Mouse (Mus musculus): ENCODE measurements at regions not wholly inside any gene's neighbourhood (a gene's known extent, or its start where the extent isn't known, plus 50 kb on each side); places are given as distances from the start of the nearest gene placed in this dataset.
A peak's percentile ranks its signal among the peaks of the same experiment; 100 is the strongest.
"Not testable (repeated sequence)": the region's sequence is repeated elsewhere in the genome, so short reads cannot be mapped to it uniquely, and the experiment has no call there.

GRCm38 (mm10) chr17:49278973-49279727, 149.0 kb upstream of the Mocs1 start:
- DNase-seq (ENCODE audit: low read depth, low spot score): no peak

DNA sequence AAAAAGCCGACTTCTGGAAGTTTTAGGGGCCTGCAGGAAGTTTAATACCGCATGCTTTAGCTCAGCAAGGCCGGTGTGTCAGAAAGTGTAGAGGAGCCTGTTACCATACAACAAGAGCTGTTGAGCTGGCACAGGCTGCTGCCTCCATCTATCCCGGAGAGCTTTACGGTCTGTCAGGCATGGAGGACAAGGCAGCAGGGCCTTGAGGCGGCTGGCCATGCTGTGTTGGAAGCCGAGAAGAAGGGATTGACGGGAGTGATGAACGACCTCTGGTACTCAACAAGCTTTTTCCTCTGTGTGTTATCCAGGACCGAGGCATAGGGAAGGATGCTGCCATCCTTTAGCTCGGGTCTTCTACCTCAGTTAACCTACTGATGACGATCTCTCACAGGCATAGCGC, 146.8 kb upstream of the Mocs1 start:
- DNase-seq (ENCODE audit: low read depth, low spot score): no peak

GRCm38 (mm10) chr17:49282498-49282897, 145.7 kb upstream of the Mocs1 start:
- DNase-seq (ENCODE audit: low read depth, low spot score): no peak

DNA sequence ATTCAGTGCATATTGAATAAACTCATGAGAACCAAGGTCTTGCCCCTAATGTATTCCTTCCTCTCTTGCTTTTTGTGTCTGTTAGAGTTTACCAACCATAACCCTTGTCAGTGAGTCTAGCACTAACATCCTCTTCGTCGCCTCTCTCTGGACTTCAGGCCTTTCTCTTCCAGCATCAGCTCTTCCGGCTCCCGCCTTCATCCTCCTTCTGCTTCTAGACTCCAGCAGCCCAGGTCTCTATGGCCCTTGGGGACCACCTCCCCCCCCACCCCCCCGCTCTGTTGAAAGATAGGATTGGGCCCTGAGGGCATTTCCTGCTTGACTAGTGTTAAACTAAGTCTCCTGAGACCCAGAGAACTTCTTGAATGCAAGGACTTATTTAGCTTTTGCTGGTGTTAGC, 144.7 kb upstream of the Mocs1 start:
- no peak for DNase-seq (ENCODE audit: low read depth, low spot score)

GRCm38 (mm10) chr17:49291636-49292035, 136.5 kb upstream of the Mocs1 start:
- no peak for DNase-seq (ENCODE audit: low read depth, low spot score)

- DNase-seq (ENCODE audit: low read depth, low spot score): no peak
These were observed 123.7 kb upstream of the Mocs1 start for GRCm38 (mm10) chr17:49304461-49304860.

GRCm38 (mm10) chr17:49305116-49305515, 123.0 kb upstream of the Mocs1 start:
- no peak for DNase-seq (ENCODE audit: low read depth, low spot score)

GRCm38 (mm10) chr17:49309079-49309478, 119.1 kb upstream of the Mocs1 start:
- peak; percentile 88 for DNase-seq (ENCODE audit: low read depth, low spot score)

- DNase-seq (ENCODE audit: low read depth, low spot score): no peak
These were observed 114.0 kb upstream of the Mocs1 start for GRCm38 (mm10) chr17:49314196-49314595.

- DNase-seq (ENCODE audit: low read depth, low spot score): no peak
These were observed 100.6 kb upstream of the Mocs1 start for GRCm38 (mm10) chr17:49327524-49327923.

- no peak for DNase-seq (ENCODE audit: low read depth, low spot score)
These were observed 92.8 kb upstream of the Mocs1 start for GRCm38 (mm10) chr17:49335318-49335717.

DNA sequence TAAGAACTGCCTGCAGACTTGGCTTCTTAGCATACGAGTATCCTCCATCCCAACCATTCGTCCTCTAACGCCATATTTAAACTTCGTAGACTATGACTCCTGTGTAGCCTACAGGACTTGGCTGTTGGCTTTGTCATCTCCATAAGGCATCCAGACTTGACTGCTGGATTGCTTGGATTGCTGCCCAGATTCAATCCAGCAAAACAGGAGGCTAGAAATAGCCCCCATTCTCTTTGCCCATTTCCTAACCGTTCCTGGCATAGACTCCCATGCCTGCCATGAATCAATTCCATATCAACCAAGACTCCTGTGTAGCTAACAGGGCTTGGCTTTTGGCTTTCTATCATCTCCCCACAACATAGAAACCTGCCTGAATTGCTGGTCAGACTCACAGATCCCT, 90.3 kb upstream of the Mocs1 start:
- no peak for DNase-seq (ENCODE audit: low read depth, low spot score)

DNA sequence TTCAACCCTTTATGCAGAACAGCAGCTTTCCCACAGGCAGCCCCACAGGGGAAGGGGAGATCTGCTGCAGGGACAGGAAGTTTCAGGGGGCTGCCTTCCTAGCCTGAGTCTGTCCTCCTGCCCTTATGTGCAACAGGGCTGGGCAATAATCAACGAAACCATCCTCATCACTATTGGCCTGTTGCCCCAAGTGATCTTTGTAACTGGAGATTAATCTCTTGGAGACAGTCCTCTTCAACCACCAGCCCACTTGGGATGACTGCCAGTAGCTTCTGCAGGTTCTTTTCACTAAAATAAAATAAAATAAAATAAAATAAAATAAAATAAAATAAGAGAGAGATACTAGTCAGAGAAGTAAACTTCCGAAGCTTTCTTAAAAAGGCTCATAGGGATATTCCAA, 85.5 kb upstream of the Mocs1 start:
- no peak for DNase-seq (ENCODE audit: low read depth, low spot score)

DNA sequence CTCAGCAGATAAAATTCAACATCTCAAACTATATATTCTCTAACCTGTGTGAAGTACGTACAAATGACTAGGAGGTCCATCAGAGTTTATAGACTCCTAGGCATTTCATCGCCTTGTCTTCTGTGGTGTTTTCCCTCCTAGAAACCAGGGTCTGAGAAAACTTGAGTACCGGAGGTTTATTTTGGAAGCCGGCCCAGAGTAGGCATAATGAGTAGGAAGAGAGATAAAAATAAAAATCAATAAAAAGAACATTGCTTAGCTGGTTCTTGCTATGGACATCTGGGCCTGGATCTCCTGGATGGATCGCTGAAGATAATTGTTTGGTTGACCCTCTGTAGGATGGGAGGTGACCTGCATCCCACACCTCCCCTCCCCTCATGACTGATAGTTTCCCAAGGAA, 81.5 kb upstream of the Mocs1 start:
- peak; percentile 54 for DNase-seq (ENCODE audit: low read depth, low spot score)

DNA sequence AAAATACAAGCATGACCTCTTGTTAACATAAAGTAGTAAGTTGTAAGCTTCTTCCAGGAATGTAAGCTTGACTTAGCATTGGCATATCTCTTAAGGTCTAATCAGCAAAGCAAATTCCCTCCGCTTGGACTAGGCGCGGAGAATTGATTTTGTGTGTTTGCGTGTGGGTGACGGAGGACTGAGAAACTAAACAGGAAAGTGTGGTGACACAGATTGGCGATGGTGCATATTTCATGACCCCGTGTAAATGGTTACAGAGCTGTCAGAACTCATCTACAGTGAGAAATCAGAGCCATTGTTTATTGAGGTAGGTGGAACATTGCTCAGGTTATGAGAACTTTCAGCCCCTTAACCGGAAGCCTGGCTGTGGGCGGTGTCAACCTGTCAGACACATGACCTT, 78.8 kb upstream of the Mocs1 start:
- DNase-seq (ENCODE audit: low read depth, low spot score): no peak

DNA sequence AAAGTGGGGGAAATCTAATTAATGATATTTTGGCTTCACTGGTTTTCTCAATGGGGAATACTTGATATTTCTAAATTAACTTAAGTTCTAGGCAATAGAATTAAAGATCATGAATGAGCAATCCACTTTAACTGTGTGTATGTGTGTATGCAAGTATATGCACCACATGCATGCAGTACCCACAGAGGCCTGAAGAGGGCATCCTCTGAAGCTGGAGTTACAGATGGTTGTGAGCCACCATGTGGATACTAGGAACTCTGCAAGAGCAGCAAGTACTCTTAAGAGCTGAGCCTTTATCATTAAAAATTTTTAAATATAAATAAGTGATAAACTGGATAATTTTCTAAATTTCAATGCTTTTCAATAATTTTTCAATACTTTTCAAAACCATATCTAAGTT, 69.0 kb upstream of the Mocs1 start:
- DNase-seq (ENCODE audit: low read depth, low spot score): no peak

DNA sequence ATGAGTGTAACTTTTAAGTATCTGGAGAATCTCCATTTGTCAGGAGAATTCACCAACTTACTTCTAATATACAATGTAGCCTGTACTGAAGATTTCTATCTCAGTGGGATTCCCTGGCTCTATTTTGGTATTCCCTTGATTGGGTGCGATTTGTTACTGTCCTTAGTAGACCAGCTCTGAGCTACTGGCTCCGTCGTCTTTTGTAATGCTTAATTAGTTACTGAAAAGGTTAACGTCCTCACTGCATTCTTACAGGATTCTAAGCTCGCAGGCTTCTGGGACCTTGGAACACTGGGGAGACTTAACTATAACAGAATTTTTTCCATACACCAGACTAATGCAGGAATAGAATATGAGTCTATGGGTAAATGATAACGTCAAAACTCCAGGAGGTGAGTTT, 67.9 kb upstream of the Mocs1 start:
- not testable (repeated sequence) for DNase-seq (ENCODE audit: low read depth, low spot score)

- no peak for DNase-seq (ENCODE audit: low read depth, low spot score)
These were observed 60.4 kb upstream of the Mocs1 start for GRCm38 (mm10) chr17:49367791-49368190.

- DNase-seq (ENCODE audit: low read depth, low spot score): no peak
These were observed 59.5 kb upstream of the Mocs1 start for GRCm38 (mm10) chr17:49368476-49369269.

- DNase-seq (ENCODE audit: low read depth, low spot score): no peak
These were observed 50.5 kb upstream of the Mocs1 start for GRCm38 (mm10) chr17:49377626-49378025.
